In the genomic region with DNA sequence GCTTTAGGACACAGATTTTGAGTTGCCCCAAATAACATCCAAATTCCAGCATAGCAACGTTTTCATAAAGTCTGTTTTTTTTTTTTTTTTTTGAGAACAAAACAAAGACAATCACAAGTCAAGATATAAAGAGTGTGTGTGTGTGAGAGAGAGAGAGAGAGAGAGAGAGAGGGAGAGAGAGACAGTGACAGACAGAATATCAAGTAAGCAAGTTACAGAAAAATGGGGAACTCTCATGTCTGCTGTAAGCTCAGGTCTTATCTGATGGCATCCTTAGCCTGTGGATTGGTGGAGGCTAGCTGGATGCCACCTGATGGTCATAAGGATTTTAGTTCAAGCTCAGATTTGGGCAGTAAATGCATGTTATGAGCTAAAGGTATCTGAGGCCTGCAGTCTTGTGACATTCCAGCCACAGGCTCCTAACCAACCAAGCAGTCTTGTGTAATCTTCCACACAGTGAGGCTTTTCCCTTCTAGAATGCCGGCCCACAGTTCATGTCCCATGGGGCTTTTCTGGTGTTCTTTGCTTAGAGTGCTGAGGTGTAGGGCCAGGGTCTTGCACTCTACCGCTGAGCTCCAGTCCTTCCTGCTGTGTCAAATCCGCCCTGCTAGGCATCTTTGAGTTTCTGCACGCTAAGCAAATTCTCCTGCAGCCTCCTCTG, we compare ENCODE assay signal across 15 mouse cellular contexts.
"Had no signal": no experiment of that assay in that cellular context is flagged by ENCODE, and none has a peak within 500 bp of the region (broad histone marks: within the 10 kb centered on the region; RNA-seq: fewer than 3 reads in every experiment).

No protein-coding gene starts in this region.

- H3K27me3 ChIP-seq: limb, embryonic 15.5 days; liver, embryonic 12.5 days; neural tube, embryonic 15.5 days had no signal

- H3K4me1 ChIP-seq: limb, embryonic 15.5 days; liver, embryonic 12.5 days; midbrain, embryonic 10.5 days; neural tube, embryonic 15.5 days had no signal

- H3K27ac ChIP-seq: limb, embryonic 15.5 days; liver, embryonic 12.5 days; midbrain, embryonic 10.5 days; neural tube, embryonic 15.5 days had no signal

- H3K9me3 ChIP-seq: limb, embryonic 15.5 days; liver, embryonic 12.5 days; midbrain, embryonic 10.5 days; neural tube, embryonic 15.5 days had no signal

- H3K4me3 ChIP-seq: limb, embryonic 15.5 days; liver, embryonic 12.5 days; midbrain, embryonic 10.5 days; myocyte; neural tube, embryonic 15.5 days had no signal

- H3K9ac ChIP-seq: limb, embryonic 15.5 days; liver, embryonic 12.5 days; lung, embryonic 14.5 days; neural tube, embryonic 15.5 days had no signal

- DNase-seq: kidney, postnatal 14 days; layer of hippocampus, postnatal 36 days; lung, embryonic 14.5 days; lung, postnatal 10 days; lung, postnatal 4 days; midbrain, embryonic 14.5 days; retina, postnatal 1 day; right cerebral cortex, postnatal 4 days; spleen, adult 18-20 months; thymus, postnatal 36 days had no signal

- ATAC-seq: liver, embryonic 12.5 days had no signal

- H3K36me3 ChIP-seq: limb, embryonic 15.5 days; liver, embryonic 12.5 days; midbrain, embryonic 10.5 days; neural tube, embryonic 15.5 days had no signal
